Mouse (Mus musculus) left cerebral cortex, adult 9 months (tissue): ENCODE data around the gene Cfap221.
A peak's percentile ranks its signal among the peaks of the same experiment; 100 is the strongest.

Source experiments
- DNase-seq, 2 experiments: peaks; one replicate each; pipeline ENCODE4 v3.0.0; 2022; ENCODE audit warnings: low spot score in 2 of 2

The Cfap221 gene

DNA sequence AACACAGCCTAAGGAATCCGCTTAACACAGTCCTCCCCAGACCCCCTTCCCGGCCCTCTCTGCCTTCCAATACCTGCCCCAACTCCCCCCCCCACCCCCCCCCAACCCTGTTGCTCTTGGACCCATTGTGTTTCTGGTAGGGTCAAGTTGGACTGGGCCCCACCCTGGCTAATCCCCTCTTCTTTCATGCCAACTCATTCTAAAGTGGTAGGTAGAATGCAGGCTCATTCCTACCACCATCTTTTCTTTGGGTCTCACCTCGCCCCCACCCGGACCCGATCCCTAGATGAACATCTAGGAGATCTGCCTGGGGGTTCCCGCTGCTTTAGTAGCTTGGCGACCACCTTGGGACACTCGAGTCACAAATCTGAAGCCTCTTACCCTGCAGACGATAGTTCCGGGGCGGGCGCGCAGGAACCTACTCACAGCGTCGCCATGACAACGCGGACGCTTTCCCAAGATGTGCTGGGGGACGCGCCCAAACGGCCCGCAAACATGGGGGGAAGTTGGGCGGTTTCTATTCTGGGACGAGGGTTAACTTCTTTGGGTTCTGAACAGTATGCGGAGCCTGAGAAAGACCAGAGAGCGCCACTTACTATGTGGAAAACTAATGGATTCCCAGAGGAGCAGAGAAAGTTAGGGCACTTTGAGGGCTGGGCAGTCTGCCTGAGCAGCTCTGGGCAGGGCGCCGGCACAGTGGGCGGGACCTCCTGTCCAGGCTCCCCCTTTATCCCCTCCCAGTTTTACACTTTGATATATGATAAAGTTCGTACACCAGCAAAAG, at the start of gene Cfap221:
Cfap221 (minus strand) TSS at position 437 of the 784 bp plus-strand sequence.
- peak; percentile 5 to 56 for DNase-seq

DNA sequence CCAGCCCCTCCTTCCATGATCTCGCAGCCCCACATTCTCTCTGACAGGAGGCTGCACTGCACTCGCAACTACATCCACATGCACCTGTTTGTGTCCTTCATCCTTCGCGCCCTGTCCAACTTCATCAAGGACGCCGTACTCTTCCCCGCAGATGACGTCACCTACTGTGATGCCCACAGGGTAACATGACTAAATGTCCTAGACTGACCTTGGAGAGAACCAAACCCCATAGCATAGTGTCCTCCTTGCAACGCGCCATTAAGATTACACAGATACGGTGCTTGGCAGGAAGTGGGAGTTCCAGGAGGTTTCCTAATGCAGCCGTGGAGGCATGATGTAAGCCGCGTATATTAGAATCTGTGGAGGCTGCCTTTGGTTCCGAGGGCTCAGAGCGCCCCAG, 47.5 kb upstream of the Cfap221 start:
- no peak for DNase-seq

DNA sequence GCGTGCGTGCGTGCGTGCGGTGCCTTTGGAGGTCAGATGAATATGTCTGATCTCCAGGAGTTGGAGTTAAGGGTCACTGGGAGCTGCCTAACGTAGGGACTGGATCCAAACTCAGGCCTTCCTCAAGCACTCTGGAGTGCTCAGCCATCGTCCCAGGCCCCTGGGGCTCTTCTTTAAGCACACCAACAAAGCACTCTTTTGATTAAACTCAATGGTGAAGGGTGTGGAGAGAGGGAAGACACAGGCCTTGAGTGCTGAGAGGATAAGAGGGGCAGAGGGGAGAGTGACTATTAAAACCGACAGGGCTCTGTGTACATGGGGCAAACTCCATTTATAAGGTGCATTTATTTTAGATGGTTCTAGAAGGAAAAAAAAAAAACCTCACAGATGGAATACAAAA, 45.4 kb upstream of the Cfap221 start:
- DNase-seq, result no peak

DNA sequence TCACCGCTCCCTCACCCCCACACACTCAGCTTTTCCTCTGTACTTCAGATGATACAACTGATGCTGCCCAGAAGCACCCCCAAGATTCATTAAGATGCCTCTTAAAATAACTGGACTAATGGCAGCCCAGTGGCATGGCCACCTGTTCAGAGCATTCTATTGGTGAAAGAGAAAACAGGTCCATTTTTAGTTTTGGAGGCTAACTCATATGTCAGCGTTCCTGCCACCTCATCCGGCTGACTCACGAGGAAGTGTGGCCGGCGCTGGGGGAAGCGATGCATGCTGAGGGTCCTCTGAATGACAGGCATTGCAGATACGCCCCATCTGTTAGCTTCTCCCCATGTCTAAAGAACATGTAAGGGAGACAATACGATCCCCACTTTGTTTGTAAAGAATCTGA, 41.6 kb upstream of the Cfap221 start:
- DNase-seq, result no peak

DNA sequence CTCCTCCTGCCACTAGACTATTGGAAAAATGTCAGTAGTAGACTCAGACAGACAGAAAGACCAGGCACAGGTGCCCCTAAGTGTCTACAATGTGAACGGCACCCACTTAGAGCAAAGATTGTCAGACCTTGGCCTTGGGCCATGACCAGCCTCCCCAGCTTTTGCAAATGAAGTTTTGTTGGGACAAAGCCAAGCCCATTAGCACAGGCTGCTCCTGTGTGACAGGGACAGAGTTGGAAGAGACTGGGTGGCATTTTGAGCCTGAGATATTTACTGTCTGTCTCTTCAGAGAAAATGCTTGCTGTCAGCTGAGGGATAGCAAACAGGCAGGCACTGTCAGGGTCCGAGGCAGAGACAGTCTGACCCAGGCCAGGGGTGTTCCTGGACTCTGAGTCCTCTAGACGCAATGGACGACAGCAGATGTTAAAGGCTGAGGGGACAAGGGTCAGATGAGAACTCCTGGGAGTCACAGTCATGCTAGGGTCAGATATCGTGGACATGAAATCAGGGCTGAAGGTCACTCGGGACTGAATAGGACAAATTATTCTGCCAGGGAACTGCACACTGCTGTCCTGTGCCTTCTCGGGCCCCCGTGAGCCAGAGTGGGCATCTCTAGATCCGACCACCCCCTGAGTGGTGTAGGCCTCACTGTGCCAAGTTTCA, 40.1 kb upstream of the Cfap221 start:
- no peak for DNase-seq

DNA sequence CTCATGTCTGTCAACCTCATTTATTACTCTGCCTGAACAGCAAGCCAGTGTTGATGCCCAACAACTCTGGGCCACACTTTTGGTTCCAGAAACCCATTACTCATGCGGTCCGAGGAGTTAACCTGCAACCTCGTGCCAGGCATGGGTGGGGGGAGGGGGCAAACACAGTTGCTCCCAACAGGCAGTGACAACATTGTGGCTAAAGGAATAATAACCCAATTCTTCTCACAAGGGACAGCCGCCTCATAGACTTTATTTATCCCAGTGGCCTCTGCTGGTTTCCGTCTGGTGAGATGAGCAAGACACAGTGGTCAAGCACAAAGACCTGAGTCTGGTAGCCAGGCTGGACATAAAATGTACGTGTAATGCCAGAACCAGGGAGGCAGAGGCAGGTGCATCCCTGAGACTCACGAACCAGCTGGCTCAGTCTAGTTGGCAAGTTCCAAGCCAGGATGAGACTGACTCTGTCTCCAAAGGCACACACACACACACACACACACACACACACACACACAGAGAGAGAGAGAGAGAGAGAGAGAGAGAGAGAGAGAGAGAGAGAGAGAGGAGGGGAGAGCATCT, 38.5 kb upstream of the Cfap221 start:
- no peak for DNase-seq

DNA sequence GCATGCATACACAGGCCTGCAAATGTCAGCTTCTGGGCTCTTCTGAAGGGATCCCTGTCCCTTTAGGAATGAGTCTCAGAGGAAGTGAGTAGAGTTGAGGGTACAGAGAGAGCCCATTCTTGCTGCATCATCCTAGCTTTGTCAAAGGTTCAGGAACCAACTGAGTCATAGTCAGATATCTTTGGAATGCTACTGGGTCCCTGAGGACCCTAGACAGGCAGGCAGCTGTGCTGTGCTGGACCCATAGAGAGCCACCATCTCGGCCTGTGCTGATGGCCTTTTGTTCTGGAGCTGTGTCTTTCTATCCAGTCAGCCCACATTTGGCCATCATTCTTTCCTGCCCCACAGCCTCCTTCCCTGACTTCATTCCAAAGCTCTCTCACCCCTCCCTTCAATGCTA, 37.8 kb upstream of the Cfap221 start:
- DNase-seq, result no peak

DNA sequence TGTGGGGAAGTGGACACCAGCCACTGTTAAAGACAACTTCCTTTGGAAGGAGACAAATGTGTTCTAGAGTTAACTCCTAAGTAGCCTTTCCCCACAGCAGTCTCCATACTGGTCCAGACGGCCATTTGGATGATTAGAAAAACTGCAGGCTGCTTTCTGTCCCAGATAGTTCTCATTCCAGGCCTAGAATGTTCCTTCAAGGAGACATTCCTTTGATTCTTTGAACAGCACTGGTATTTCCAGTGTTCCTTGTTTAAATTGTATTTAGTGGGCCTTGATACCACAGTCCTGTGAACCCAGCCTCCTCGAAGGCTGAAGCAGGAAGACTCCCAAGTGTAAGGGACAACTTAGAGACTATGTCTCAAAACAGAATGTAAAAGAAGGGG, 36.4 kb upstream of the Cfap221 start:
- DNase-seq, result no peak

DNA sequence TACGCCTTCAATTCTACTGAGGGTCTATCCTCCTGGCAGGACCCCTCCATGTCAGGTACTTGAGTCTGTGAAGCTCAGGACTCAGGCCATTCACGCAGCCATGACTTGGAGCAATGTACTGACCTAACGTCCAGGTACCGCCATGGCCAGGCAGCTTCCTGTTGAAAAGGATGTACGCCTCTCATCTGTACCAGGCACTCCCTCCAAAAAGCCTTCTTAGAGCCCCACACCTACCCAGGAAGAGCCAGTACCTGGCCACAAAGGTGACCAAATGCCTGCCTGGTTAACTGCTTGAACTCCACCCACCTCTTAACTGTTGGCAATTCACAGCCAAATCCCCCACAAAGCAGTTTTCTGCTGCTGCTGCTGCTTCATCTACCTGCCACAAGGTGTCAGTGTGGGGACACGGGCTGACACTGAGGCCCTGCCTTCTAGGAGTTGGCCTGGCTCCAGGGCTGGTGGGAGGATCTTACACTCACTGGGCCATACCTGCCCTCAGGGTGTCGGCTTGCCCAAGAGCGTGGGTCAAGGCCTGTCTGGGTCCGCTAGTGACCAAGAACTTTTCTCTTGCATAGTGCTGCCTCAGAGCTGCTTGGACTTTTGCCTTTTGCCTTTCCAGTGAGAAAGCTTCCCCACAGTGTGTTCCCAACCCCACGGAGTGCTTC, 35.9 kb upstream of the Cfap221 start:
- DNase-seq, result peak in 1 of 2 experiments; percentile 68

DNA sequence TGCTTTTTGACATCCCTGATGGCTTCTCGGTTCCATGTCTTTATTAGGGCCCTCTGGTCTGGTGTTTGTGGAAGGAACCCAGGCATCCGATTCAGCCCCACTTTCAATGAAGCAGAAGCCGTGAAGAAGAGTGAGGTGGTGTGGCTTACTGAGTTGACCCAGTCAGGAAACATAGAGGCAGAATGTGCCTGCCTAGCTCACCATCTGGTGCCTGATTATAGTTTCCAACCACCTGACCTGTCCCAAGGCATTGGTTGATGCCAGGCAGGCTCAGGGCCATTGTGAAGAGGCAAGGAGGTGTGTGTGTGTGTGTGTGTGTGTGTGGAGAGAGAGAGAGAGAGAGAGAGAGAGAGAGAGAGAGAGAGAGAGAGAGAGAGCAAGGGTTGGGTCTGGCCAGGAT, 33.4 kb upstream of the Cfap221 start:
- DNase-seq, result no peak

DNA sequence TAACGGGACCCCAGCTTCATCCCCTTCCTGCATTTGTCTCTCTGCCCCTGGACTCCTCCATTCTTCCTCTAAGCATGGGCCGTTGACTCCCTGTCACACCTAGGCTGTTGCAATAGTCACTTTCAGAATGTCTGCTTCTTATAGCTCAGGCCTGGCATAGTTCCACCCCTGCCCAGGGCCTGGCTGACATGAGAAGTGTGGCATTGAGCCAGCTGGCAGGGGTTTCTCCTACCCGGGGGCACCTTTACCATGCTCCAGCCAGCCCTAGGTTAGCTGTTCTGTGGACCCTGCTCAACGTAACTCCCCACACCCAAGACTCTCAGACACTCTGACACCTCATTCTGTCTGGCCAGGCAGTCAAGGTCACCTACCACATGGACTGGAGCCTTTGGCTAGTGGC, 30.7 kb upstream of the Cfap221 start:
- DNase-seq, result no peak

DNA sequence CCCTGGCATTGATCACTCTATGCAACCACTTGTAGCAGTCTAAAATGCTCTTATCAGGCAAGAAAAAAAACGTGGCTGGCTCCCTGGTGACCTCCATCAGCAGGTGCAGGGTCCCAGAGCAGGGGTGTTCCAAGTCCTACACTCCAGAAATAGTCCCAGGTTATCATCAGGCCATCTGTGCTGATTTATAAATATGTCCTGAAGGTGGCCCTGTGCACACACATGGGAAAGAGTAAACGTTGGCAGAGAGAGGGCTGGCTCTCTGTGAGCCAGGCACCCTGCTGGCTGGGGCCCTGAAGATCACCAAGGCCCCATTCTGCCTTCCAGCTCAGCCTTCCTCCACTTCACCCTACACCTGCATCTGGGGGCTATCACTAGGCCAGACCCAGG, 28.0 kb upstream of the Cfap221 start:
- no peak for DNase-seq

DNA sequence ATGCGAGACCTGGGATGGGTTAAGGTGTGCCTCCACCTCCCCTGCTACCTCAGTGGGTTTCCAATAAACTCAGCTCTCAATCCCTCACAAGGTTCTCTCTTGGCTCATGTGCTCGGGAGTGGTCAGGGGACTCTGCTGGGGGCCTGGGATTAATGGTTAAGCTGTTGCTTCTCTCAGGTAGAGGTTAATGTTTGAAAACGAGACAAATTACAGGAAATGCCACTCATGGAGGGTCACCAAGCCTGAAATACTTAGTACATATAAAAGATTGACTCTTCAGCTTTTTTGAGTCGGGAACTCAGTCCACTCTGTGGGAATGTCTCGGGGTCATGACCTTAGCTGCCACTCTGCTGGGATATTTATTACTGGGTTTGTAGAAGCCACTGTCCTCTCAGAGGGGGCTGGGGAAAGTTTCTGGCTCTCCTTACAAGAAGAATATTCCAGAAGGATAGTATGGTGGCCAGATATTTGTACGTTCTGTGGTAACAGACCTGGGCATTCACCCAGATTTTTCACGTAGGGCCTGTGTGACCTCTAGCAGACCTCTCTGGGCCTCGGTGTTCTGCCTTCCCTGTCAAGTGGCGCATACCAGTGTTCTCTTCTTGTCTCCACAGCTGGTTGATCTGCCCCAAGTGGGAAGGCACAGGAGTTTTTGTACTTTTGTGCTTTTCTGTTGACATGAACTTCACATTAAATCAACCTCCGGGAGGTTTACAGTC, 27.5 kb upstream of the Cfap221 start:
- DNase-seq, result no peak

DNA sequence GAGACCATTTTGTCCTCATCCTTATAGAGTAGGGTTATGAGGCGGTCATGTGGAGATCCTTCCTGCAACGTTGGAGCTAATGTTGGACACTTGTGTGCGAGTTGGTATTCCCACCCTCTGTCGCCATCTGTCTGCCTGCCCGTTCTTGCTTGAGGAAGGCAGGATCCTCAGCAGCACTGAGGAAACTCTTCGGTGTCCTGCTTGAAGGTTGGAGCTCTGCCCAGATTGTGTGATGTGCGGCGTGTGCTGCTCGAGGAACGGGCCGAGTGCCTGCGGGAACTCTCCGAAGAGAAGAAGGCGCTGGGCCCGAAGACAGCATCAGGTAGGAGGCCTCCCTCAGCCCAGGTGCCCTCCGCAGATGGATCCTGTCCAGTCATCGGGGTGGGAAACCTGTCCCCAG, 24.9 kb upstream of the Cfap221 start:
- peak in 1 of 2 experiments; percentile 32 for DNase-seq

DNA sequence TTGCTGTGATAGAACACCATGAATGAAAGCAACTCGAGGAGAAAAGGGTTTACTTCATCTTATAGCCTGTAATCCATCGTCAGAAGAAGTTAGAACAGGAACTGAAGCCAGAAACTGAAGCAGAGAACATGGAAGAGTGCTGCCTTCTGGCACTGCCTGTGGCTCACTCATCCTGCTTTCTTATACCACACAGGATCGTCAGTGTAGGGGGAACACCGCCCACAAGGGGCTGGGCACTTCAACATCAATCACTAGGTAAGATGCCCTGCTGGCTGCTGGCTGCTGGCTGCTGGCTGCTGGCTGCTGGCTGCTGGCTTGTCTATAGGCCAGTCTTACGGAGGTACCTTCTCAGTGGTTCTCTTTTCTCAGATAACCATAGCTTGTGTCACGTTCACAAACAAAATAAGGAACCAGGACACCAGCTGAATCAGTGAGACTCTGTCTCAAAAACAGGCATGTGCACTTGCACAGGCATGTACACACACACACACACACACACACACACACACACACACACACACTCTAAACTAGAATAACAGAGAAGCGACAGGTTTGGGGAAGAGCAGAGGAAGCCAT, 23.4 kb upstream of the Cfap221 start:
- DNase-seq, result no peak

DNA sequence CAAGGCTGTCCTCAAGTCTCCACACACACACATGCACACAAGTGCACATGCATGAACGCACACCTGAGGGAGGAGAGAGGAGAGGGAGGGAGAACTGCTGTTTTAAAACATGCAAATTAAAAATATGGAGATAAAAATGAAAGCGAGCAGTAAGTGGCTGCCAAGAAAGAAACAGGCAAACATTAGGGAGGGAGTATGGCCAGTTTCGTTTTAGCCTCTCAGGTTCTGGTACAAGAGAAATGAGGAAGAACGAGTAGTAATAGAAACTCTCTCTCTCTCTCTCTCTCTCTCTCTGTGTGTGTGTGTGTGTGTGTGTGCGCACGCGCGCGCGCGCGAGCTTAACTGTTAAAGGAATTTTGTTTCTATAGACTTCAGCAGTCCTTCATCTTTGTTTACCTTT, 22.4 kb upstream of the Cfap221 start:
- DNase-seq, result no peak

DNA sequence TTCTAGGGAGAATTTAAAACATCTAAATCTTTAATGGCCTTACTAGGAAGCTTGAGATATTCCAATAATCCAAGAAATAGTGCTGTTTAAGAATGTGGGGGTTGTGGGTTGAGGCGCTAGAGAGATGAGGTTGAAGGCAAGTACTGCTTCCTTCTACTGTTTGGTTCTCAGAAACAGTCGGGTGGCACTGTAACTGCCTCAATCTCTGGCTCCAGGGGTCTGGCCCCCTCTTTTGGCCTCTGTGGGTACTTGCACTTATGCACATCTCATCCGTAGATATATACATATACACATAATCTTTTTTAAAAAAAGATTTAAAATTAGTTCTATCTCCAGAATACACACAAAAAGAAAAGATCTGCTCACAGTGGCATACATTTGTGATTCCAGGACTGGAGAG, 21.9 kb upstream of the Cfap221 start:
- DNase-seq, result no peak

DNA sequence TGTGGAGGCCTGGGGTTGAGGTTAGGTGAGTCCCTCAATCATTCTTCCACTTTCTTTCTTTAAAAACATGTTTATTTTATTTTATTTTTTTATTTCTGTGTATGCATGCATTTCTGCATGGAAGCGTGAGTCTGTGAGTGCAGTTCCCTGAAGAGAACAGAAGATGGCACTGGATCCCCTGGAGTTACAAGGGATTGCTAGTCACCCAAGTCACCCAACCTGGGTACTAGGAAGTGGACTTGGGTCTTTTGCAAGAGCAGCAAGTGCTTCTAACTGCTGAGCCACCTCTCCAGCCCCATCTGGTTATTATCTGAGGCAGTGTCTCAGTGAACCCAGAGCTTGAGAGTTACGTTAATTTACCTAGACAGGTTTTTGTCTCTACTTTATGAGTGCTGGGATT, 19.2 kb upstream of the Cfap221 start:
- DNase-seq, result no peak

DNA sequence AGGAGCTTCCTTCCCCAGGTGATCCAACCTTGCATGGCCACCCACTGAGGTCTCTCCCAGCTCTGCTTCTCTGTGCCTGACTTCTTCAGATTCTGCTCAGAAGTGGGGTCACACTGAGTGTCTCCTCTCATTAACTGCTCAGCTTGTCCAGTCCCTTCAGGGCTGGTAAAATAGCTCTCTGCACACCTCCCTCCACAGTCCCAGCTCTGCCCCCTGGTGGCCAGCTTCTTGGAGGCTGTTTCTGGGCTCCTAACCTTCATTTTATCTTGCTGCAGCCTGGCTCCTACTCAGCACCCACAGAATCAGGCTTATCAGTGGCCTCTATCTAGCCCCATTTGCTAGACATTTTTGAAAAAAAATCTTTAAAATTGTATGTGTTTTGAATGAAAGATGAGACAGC, 16.1 kb upstream of the Cfap221 start:
- peak in 1 of 2 experiments; percentile 58 for DNase-seq

DNA sequence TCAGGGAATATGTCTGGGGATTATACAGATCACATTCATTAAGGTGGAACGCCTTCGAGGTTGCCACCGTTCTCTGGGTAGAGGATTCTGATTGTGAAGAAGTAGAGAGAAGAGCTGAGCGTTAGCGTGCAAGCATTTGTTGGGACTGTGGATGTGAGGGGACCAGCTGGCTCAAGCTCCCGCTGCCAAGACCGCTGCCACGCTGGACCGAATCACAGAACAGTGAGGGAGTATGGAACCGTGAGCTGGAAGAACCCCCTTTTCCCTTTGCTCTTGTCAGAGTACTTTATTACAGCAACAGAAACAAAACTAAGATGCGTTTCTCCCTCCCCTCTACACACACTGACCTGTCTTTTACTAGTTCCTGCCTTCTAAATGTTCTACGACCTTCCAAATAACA, 15.6 kb upstream of the Cfap221 start:
- no peak for DNase-seq

DNA sequence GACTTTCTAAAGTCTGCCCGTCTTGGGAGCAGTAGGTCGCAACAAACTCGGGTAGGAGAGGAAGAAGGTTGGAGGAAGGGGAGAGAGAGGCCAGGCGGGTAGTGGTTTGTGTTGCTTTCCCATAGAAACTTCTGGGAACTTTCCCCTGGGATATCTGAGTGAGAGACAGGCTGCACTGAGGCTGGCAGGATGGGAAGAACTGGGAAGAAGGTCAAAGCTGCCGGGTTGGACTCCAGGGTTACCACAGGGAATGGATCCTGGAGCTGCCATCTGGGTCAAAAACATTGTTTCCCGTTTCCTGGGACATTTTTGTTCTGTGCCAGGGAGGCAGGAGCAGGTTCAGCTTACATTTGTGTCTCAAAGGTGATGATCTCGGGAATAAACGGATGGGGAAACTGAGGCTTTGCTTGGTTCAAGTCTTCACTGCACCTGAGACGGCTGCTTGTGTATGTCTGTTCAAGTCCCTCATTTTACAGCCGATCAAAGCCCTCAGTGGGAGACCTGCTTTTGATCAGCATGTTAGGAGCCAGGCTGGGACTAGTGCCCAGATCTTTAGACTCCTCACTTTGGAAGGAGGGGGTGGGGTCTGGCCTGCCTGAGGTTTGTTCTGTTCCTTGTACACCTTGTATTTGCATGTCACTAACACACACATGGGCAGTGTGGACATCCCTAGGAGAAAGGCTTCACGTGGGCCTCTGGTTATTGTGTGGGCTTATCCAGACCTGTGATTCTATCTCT, 11.0 kb upstream of the Cfap221 start:
- no peak for DNase-seq
